Mouse (Mus musculus) cerebellum, adult 2 months (tissue): ENCODE results near the gene Scn7a. TPM values are rescaled to one million over a fixed set of nuclear protein-coding genes. Genes with fewer than 3 reads are reported as not detected.

Source experiments
- DNase-seq, 2 experiments: peaks; one replicate each; pipeline ENCODE4 v3.0.0; 2021
- H3K27ac ChIP-seq: fragments of 200-500 bp; 2 replicates; pipeline ENCODE4 v1.5.1; 2012; ENCODE audit warnings: low read length, control low read depth, inconsistent platforms; ENCODE audit not compliant: insufficient read depth
- H3K27me3 ChIP-seq: fragments of 200-500 bp; 2 replicates; pipeline ENCODE4 v1.6.1; 2012; ENCODE audit warnings: inconsistent platforms, mild to moderate bottlenecking, low read length, moderate library complexity; ENCODE audit not compliant: control insufficient read depth, insufficient read depth
- H3K4me1 ChIP-seq: fragments of 200-500 bp; 2 replicates; pipeline ENCODE4 v1.6.1; 2011; ENCODE audit warnings: low read length; ENCODE audit not compliant: control insufficient read depth, insufficient read depth
- H3K4me3 ChIP-seq: fragments of 200-500 bp; replicated peaks from 2 replicates; pipeline ENCODE3; 2011; ENCODE audit warnings: mild to moderate bottlenecking, low read depth, low read length, control low read depth; ENCODE audit not compliant: insufficient read depth
- CTCF ChIP-seq: fragments of 200-500 bp; IDR thresholded peaks from 2 replicates; pipeline ENCODE4 v1.5.1; 2011; ENCODE audit warnings: low read depth, mild to moderate bottlenecking, control low read depth, low read length, moderate library complexity, borderline replicate concordance; ENCODE audit not compliant: insufficient read depth
- POLR2A ChIP-seq: fragments of 200-500 bp; IDR thresholded peaks from 2 replicates; pipeline ENCODE4 v1.6.1; 2011; ENCODE audit warnings: low read length, control low read depth, borderline replicate concordance; ENCODE audit not compliant: insufficient read depth
- WGBS: fragments of 180-500 bp; shearing (Covaris S2); methylation state at CpG from one replicate; pipeline ENCODE4 v1.1.7; 2018; 5-methylcytosine and 5-hydroxymethylcytosine counted together
- polyA plus RNA-seq: library from polyadenylated mRNA; depleted of rRNA; stranded (reverse); fragments of >200 nt; gene quantifications from 2 replicates; pipeline ENCODE4 v1.2.3, GENCODE M21; 2012; rRNA removed

The Scn7a gene
- 0.38 and 0.43 TPM in 2 replicates for polyA plus RNA-seq

DNA sequence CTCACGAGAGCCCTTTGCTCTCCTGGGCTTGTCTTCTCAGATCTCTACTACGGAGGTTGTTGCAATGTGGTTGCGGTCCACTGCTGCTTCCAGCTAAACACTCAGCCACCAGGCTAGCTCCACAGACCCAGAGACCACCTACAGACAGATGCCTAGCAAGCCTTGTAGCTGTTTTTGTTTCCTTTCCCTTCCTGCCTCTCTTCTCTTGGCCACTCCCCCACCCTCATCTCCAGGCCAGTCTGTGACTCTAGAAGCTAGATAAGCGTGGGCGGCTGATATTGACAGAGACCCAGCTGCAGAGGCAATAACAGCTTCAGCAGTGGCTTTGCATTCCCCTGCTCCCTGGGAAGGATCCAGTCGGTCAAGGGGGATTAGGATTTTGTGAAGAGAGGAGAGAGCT lies at the start of gene Scn7a:
Gene Scn7a, minus strand, starts transcription at position 150 of the 400 bp plus-strand sequence.
- 44% methylated on average over 6 of the region's 6 CpGs for WGBS
- no peak for TF ChIP-seq CTCF
- no peak for TF ChIP-seq POLR2A
- no peaks in the 10 kb centered on the region for H3K27me3 ChIP-seq
- H3K4me1 ChIP-seq = no peaks in the 10 kb centered on the region
- no peak within 1 kb of the TSS for H3K27ac ChIP-seq
- no peak within 1 kb of the TSS for H3K4me3 ChIP-seq
- DNase-seq = no peak

DNA sequence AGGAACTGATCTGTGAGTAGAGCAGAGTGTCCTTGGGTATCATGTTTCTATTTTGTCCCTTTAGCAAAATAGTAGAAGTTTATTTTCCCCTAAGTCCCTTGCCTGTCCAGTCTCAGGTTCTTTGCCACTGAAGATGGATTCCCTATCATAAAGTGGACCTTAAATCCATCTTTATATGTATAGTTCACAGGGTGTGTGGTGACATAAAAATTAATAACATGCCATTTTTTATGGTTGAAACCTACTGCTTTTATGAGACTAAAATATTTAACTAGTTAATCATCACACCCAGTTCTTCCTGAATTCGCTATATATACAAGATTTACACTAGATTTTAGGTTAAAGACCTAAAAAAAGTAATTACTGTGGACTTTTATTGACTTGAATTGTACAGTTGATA lies 43.0 kb upstream of the Scn7a start:
- WGBS = 86% methylated on average over 1 of the region's 1 CpGs
- Histone ChIP-seq H3K4me3 (no peak overlapping the region), H3K27ac (no peak overlapping the region), H3K27me3 (no peaks in the 10 kb centered on the region), H3K4me1 (no peaks in the 10 kb centered on the region)
- TF ChIP-seq CTCF (no peak), POLR2A (no peak)
- DNase-seq = no peak

DNA sequence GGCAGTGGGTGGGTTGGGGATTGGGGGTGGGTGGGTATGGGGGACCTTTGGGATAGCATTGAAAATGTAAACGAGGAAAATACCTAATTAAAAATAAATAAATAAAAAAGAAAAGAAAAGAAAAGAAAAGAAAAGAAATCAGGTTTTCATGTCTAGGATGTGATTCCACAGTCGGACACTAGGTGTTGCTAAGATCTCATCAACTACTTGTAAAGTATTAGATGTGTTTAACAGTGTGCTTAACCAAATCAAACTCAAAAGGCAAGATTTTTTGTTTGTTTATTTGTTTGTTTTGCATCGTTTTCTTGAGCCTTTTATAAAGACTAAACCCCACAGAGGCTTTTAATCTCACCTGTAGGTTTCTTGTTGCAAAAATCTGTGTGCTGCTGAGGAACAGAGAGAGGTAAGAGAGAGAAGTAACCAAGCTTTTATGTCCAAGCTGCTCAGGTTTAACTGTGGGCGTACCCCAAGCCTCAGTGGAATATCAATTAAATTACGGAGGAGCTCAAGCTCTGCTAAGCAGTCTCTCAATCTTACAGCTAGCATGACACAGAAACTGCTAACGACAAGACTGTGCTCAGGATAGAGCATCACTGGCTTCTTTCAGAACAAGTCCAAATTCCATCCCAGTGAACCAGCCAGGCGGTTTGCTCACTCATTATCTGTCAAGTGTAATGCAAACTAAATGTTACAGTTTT lies 35.3 kb upstream of the Scn7a start:
- WGBS = 43% methylated on average over 7 of the region's 7 CpGs
- no peaks in the 10 kb centered on the region; the same call in 1 of the 2 replicates for H3K27me3 ChIP-seq
- no peak overlapping the region for H3K27ac ChIP-seq
- TF ChIP-seq CTCF (no peak), POLR2A (no peak)
- H3K4me3 ChIP-seq = no peak overlapping the region
- no peak for DNase-seq
- H3K4me1 ChIP-seq = no peaks in the 10 kb centered on the region

DNA sequence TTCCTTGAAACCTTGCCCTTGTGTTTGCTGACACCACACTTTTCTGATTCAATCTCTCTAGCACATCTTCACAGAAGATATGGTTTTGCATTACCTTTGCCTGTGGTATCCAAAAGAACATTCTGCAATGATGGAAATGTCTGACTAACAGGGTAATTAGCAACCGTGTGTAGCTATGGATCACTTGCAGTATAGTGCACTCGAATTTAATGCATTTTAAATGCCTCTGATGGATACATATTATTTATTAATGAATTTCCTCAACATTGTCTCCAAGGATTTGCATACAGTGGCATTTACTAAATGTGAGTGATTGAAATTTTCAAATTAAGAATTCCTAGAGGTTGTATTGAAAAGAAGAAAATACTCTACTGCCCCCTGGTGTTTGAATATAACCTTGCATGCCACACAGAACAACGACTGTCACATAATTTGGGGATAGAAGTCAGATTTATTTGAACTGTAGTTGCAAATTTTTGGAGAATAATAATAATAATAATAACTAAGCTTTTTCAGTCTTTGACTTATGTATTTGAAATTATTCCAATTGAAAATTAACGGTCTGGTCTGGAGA lies 15.0 kb upstream of the Scn7a start:
- Histone ChIP-seq H3K27me3 (no peaks in the 10 kb centered on the region), H3K4me1 (no peaks in the 10 kb centered on the region), H3K27ac (no peak overlapping the region), H3K4me3 (no peak overlapping the region)
- WGBS = 50% methylated on average over 4 of the region's 4 CpGs
- peak in 1 of 2 experiments; percentile 26 for DNase-seq
- no peak for TF ChIP-seq POLR2A
- peak; percentile 20; the same call in 1 of the 2 replicates for TF ChIP-seq CTCF

DNA sequence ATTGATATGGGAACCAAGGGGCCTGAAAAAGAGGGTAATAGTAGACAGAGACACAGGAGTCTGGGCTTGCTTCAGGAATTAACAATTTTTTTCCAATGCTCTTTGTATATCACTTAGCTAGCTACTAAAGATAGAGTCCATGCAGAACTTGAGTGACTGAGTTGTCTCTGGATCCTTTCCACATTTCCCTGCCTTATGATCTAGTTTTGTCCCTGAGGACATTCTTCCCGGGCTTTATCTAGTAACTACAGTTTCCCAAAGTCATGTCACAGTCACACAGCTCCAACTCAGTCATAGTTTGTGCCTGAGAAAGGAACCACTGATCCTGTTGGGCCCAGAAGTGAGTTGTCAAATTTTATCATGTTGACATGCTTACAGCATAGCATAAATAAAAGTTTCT lies 12.8 kb upstream of the Scn7a start:
- no peaks in the 10 kb centered on the region for H3K4me1 ChIP-seq
- no peaks in the 10 kb centered on the region for H3K27me3 ChIP-seq
- H3K4me3 ChIP-seq = no peak overlapping the region
- H3K27ac ChIP-seq = no peak overlapping the region
- WGBS = 49% methylated on average over 1 of the region's 1 CpGs
- no peak for DNase-seq
- TF ChIP-seq CTCF (no peak), POLR2A (no peak)

DNA sequence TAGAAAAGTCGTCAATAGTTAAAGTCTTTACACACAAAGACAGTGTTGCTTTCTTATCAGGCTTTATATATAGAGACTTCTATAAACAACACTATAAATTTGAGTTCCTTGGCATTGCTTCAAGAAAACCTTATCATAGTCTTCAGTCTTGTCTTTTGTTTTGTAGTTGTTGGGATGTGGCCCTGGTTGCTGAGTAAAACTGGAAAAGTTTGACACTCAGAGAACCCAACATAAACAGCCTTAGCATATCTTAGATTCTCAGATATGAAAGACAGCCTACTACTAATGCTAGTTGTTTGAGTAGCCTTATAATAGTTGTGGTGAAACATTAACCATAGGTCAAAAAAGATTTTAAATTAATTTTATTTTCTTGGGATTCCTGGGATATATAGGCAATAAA lies 6.9 kb upstream of the Scn7a start:
- no peak for DNase-seq
- TF ChIP-seq POLR2A (no peak), CTCF (no peak)
- H3K27me3 ChIP-seq = no peaks in the 10 kb centered on the region
- H3K4me3 ChIP-seq = no peak overlapping the region
- WGBS = 92% methylated on average over 1 of the region's 1 CpGs
- no peaks in the 10 kb centered on the region for H3K4me1 ChIP-seq
- H3K27ac ChIP-seq = no peak overlapping the region

DNA sequence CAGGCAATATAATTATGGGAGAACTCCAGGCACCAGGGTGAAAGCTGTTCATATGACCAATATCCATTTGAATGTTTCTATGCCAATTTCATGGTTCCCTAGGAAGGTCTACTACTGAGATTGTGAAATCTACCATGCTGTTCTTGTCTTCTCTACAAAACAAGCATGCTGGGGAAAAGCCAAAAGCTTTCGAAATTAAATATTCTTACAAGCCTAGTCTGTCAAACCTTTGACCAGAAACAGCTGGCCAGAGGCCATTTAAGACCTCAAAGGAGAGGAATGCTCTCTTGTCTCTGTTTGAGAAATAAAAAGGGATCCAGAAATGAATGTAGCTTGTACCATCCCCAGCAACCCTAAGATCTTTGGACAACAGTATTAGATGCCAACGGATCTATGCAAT lies 3.8 kb downstream of the Scn7a start:
- TF ChIP-seq POLR2A = no peak
- TF ChIP-seq CTCF = no peak
- no peak for DNase-seq
- no peaks in the 10 kb centered on the region for H3K27me3 ChIP-seq
- H3K4me1 ChIP-seq = no peaks in the 10 kb centered on the region
- H3K4me3 ChIP-seq = no peak overlapping the region
- WGBS = 34% methylated on average over 2 of the region's 2 CpGs
- no peak overlapping the region for H3K27ac ChIP-seq

DNA sequence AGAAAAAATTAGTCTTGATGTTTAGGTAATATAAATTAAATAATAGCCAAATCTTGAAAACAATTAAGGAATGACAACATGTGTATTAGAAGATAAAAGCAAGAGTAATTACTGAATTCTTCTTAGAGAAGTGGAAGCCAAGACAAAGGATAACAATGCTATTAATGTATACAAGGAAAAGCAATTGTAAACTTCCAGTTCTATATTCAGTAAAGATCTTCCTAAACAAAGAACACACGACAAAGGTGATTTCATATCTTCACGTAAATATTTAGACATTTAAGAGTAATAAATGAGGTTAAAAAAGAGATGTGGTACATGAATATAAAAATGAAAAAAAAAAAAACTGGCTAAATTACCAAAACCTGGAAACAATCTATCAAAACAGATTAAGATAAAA lies 16.7 kb downstream of the Scn7a start:
- H3K4me3 ChIP-seq = no peak overlapping the region
- no peaks in the 10 kb centered on the region for H3K4me1 ChIP-seq
- 90% methylated on average over 2 of the region's 2 CpGs for WGBS
- no peaks in the 10 kb centered on the region for H3K27me3 ChIP-seq
- no peak for DNase-seq
- no peak for TF ChIP-seq CTCF
- TF ChIP-seq POLR2A = no peak
- H3K27ac ChIP-seq = no peak overlapping the region
